Mouse (Mus musculus) brain, embryonic 14.5 days (tissue): Measurements from ENCODE around the gene Cd33.

Experiments
- CTCF ChIP-seq: fragments of 200-500 bp; IDR thresholded peaks from 2 replicates; pipeline ENCODE4 v1.5.1; 2012; ENCODE audit warnings: inconsistent platforms, mild to moderate bottlenecking, moderate library complexity, borderline replicate concordance; ENCODE audit not compliant: insufficient read depth, insufficient read length; ENCODE audit errors: extremely low read depth
- POLR2A ChIP-seq: fragments of 200-500 bp; IDR thresholded peaks from 2 replicates; pipeline ENCODE4 v1.6.1; 2012; ENCODE audit warnings: mild to moderate bottlenecking, inconsistent platforms, borderline replicate concordance; ENCODE audit not compliant: poor library complexity, insufficient read depth, insufficient read length, severe bottlenecking; ENCODE audit errors: extremely low read depth

DNA sequence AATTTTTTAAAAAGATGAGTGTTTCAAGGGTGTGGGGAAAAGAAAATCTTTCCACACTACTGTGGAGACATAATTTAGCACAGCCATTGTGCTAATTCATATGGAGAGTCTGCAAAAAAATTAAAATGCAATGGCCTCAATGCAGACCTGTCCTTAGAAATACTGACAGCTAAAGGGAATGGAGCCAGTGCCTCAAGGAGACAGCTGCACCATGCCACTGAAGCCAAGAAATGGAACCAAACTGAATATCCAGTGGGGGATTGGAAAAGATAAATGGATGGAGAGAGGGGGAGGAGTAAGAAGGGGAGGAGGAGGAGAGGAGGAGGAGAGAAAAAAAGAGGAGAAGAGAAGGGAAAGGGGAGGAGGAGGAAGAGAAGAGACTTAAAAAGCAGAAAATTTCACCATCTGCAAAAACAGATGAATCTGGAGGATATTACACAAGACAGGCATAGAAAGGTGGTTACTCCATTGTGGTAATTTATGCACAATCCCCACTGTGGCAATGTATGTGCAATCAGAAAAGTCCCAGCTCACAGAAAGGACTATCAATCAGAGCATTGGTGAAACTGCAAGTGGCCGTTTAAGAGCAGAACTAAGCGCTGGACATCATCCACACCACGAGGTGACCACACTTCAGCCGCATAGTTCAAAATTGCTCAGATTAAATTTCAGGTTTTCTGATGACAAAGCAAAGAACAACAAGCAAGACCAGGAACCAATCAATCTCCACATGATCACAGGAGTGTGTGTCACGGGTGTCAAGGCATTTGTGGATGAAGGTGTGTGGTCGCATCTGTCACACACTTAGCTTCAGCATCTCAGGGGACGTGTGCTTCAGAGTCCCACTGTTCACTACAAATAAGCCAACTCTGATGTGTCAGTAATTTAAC is 1.7 kb upstream of the Cd33 start:
- no peak for TF ChIP-seq CTCF
- TF ChIP-seq POLR2A: no peak
